Mouse (Mus musculus): ENCODE results near the gene Stox2.

- TF ChIP-seq CTCF (IDR thresholded peaks at IDR 0.05; ENCODE audit: insufficient read depth, low read depth, low read length) (no peak), POLR2A (IDR thresholded peaks at IDR 0.05; ENCODE audit: insufficient read depth, low read depth, low read length) (no peak)
Observed at GRCm38 (mm10) chr8:47178785-47179184, 267.4 kb downstream of the Stox2 start.
